Comparison of ENCODE assay signal across 10 mouse cellular contexts in the genomic region with DNA sequence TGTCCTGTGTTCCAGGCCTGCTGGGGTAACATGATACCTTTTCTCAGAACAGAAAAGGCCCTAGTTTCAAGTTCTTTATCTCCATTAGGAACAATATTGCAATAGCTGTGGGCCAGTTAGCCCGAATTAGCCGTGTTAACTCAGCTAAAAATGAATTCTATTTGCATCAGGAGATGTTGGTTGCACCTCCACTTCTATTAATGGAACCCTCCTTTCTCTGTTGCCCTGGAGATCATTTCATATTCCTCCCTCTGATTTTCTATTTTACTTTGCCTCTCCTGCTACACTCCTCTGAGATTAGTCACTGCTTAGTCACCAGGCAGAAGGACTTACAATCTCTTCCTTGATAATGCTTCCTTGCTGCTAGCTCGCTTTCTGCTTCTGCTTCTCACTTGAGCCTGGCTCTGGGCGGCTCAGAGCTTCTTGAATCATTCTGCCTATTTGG. TPM values are rescaled to one million over a fixed set of nuclear protein-coding genes. Genes with fewer than 3 reads are reported as not detected.
DNase-seq lines count a peak whose midpoint lies in the region; ATAC-seq and TF ChIP-seq lines count a peak whose summit lies in the region.
"Had no signal": no experiment of that assay in that cellular context is flagged by ENCODE, and none has a peak within 500 bp of the region (broad histone marks: within the 10 kb centered on the region; RNA-seq: fewer than 3 reads in every experiment).

No protein-coding gene starts in this region.

- TF ChIP-seq RAD21 in MEL (IDR thresholded peaks at IDR 0.05; ENCODE audit: low read depth, low read length): no peak

- ATAC-seq in cerebellum, adult (ENCODE audit: insufficient number of reproducible peaks, low FRiP score, low TSS enrichment): no peak

- no peak for TF ChIP-seq CTCF in MEL (IDR thresholded peaks at IDR 0.05 in 2 of 3, conservative IDR thresholded peaks at IDR 0.05 in 1 of 3; ENCODE audit: control insufficient read depth in 1 of 3, insufficient read depth in 1 of 3, low read depth in 2 of 3, low read length in 3 of 3, poor library complexity in 1 of 3, severe bottlenecking in 1 of 3)

- no peaks in the 10 kb centered on the region for H3K9me3 ChIP-seq in MEL (replicated peaks; ENCODE audit: insufficient read depth, low read length)
- H3K9me3 ChIP-seq: liver, embryonic 13.5 days had no signal

- H3K27ac ChIP-seq in MEL (ENCODE audit: control insufficient read depth, low read depth, low read length): no peak overlapping the region
- H3K27ac ChIP-seq in brown adipose tissue, adult 24 weeks (replicated peaks; ENCODE audit: low read depth, low read length): 0 out of 2 replicates have a peak overlapping the region, but pooled peaks have one; percentile 19
- H3K27ac ChIP-seq: liver, embryonic 13.5 days had no signal

- peaks cover 9% of the 10 kb centered on the region for H3K79me2 ChIP-seq in MEL (ENCODE audit: control insufficient read depth, insufficient read depth, low read length, poor library complexity)

- TF ChIP-seq POLR2A in MEL (IDR thresholded peaks at IDR 0.05; ENCODE audit: control insufficient read depth in 1 of 2, insufficient read depth in 1 of 2, low read depth in 1 of 2, low read length in 2 of 2, poor library complexity in 1 of 2): no peak

- H3K27me3 ChIP-seq in MEL (ENCODE audit: control insufficient read depth in 1 of 2, insufficient read depth in 2 of 2, low read length in 2 of 2): no peaks in the 10 kb centered on the region

- intact Hi-C loops in left cerebral cortex, postnatal 36 days (cut with DNase I): no loop called here

- peaks cover 0 to 17% of the 10 kb centered on the region in 2 experiments; a peak in 2 of 4 replicates for H3K4me1 ChIP-seq in MEL (ENCODE audit: control insufficient read depth in 1 of 2, insufficient read depth in 2 of 2, low read length in 2 of 2)
- no peaks in the 10 kb centered on the region; the same call in 1 of the 2 replicates for H3K4me1 ChIP-seq in brown adipose tissue, adult 24 weeks (ENCODE audit: control insufficient read depth, insufficient read depth, insufficient read length, low read length)

- no peak overlapping the region for H3K4me3 ChIP-seq in MEL (ENCODE audit: control insufficient read depth in 1 of 2, insufficient read depth in 1 of 2, low read depth in 2 of 2, low read length in 2 of 2)
- H3K4me3 ChIP-seq in brown adipose tissue, adult 24 weeks (ENCODE audit: insufficient read depth, low read depth, low read length): no peak overlapping the region
- H3K4me3 ChIP-seq: liver, embryonic 13.5 days had no signal

- peak; percentile 36 to 61 for DNase-seq in layer of hippocampus, adult 8-10 months (ENCODE audit: low spot score in 2 of 2)
- DNase-seq in layer of hippocampus, adult 9-10 months (ENCODE audit: low spot score): no peak
- peak; percentile 83 for DNase-seq in MEL (ENCODE audit: low read depth, low spot score)
- DNase-seq in left cerebral cortex, postnatal 36 days (ENCODE audit: low spot score in 2 of 2): peak; percentile 54 to 55
- DNase-seq in thymus, postnatal 0 days (ENCODE audit: low spot score): no peak
- no peak for DNase-seq in thymus, postnatal 14 days
- DNase-seq: kidney, adult 2 months; liver, embryonic 13.5 days had no signal

- peak in 1 of 2 experiments; percentile 49; a peak in 2 of 4 replicates for TF ChIP-seq EP300 in MEL (IDR thresholded peaks at IDR 0.05; ENCODE audit: low read depth in 1 of 2, low read length in 2 of 2)

- peaks cover 0 to 10% of the 10 kb centered on the region in 2 experiments; a peak in 2 of 4 replicates for H3K36me3 ChIP-seq in MEL (ENCODE audit: control insufficient read depth in 1 of 2, insufficient read depth in 2 of 2, low read length in 2 of 2)
- H3K36me3 ChIP-seq: liver, embryonic 13.5 days had no signal

- no peak overlapping the region for H3K9ac ChIP-seq in MEL (ENCODE audit: control insufficient read depth, low read depth, low read length, poor library complexity, severe bottlenecking)
- H3K9ac ChIP-seq: liver, embryonic 13.5 days had no signal

TF ChIP-seq in MEL, 35 proteins besides CTCF, POLR2A, EP300 and RAD21:
- no peak for TF ChIP-seq E2F4 (IDR thresholded peaks at IDR 0.05; ENCODE audit: borderline replicate concordance, low read depth, low read length)
- peak; percentile 32; the same call in 1 of the 2 replicates for TF ChIP-seq GATA1 (IDR thresholded peaks at IDR 0.05; ENCODE audit: low read depth, low read length)
- no peak for TF ChIP-seq ZC3H11A (IDR thresholded peaks at IDR 0.05; ENCODE audit: low read depth, low read length)
- TF ChIP-seq TBP (IDR thresholded peaks at IDR 0.05; ENCODE audit: low read depth, low read length): 0 out of 2 replicates have a peak, but pooled peaks have one; percentile 46
- peak; percentile 83 for TF ChIP-seq RCOR1 (IDR thresholded peaks at IDR 0.05; ENCODE audit: low read depth, low read length)
- TF ChIP-seq ETS1 (IDR thresholded peaks at IDR 0.05; ENCODE audit: low read depth, low read length): 0 out of 2 replicates have a peak, but pooled peaks have one; percentile 8

RNA-seq across cellular contexts. Expression of gene Itgav, which starts 4.1 kb away (rescaled TPM):
- 10 to 100 TPM; 61.5 to 76.4 (median 72.2) TPM for total RNA-seq in layer of hippocampus, adult 8-10 months (2022)
- total RNA-seq in MEL (2012; rRNA removed): 6.5 and 9.7 TPM in 2 replicates
- polyA plus RNA-seq in MEL (2012; ENCODE audit: insufficient read depth in 1 of 2, insufficient read length in 2 of 2, low read depth in 1 of 2, low replicate concordance in 2 of 2, missing spikeins in 1 of 2): 1 to 10 TPM in 1 of 2 experiments, not detected in 1; 7.2 TPM
- 25.3 and 29.7 TPM in 2 replicates for polyA plus RNA-seq in brown adipose tissue, adult 24 weeks (2012; ENCODE audit: insufficient read depth, insufficient read length, missing spikeins)
- total RNA-seq in left cerebral cortex, postnatal 36 days (2021): 100 to 1,000 TPM; 133 to 134 TPM
- polyA plus RNA-seq in thymus, postnatal 0 days (2015; fragmentation: Nextera tagmentation; extraction: Ambion mirVana): 43.3 and 54.9 TPM in 2 replicates

Comparison
In these comparisons a context has a peak if more than half of its experiments do, and no peak if none do; other contexts are left out.
1. DNase-seq: peak in layer of hippocampus, adult 8-10 months (2 of 2), MEL (single experiment) and left cerebral cortex, postnatal 36 days (2 of 2); none in layer of hippocampus, adult 9-10 months (single experiment), thymus, postnatal 0 days (single experiment) and thymus, postnatal 14 days (single experiment).